Mouse (Mus musculus) limb, embryonic 11.5 days (tissue): ENCODE results near the gene Spata5. TPM values are rescaled to one million over a fixed set of nuclear protein-coding genes. Genes with fewer than 3 reads are reported as not detected.

ENCODE experiments used
- ATAC-seq: fragments of 200-750 bp; cut with Nextera tagmentation; 2 replicates; pipeline ENCODE4 v1.8.0; 2017; ENCODE audit warnings: low read depth; ENCODE audit not compliant: insufficient number of reproducible peaks, low FRiP score, low TSS enrichment
- DNase-seq: peaks from one replicate; pipeline ENCODE4 v3.0.0-alpha.2; 2015; ENCODE audit warnings: low spot score
- H3K27ac ChIP-seq: fragments of 300-500 bp; sonication (generic); replicated peaks from 2 replicates; pipeline ENCODE4 v1.5.1; 2014; ENCODE audit warnings: low read depth, mild to moderate bottlenecking, low read length
- H3K27me3 ChIP-seq: fragments of 300-500 bp; sonication (generic); 2 replicates; pipeline ENCODE4 v1.6.1; 2014; ENCODE audit warnings: mild to moderate bottlenecking, low read length, mixed read lengths; ENCODE audit not compliant: control insufficient read depth, insufficient read depth
- H3K36me3 ChIP-seq: fragments of 300-500 bp; sonication (generic); 2 replicates; pipeline ENCODE4 v1.6.1; 2014; ENCODE audit warnings: mild to moderate bottlenecking, low read length, moderate library complexity, mixed read lengths; ENCODE audit not compliant: control insufficient read depth, insufficient read depth
- H3K4me1 ChIP-seq: fragments of 300-500 bp; sonication (generic); 2 replicates; pipeline ENCODE4 v1.6.1; 2014; ENCODE audit warnings: low read length, mixed read lengths; ENCODE audit not compliant: control insufficient read depth, insufficient read depth
- H3K4me2 ChIP-seq: fragments of 300-500 bp; sonication (generic); 2 replicates; pipeline ENCODE4 v1.6.1; 2014; ENCODE audit warnings: low read depth, mild to moderate bottlenecking, moderate library complexity; ENCODE audit not compliant: severe bottlenecking
- H3K4me3 ChIP-seq: fragments of 300-500 bp; sonication (generic); 2 replicates; pipeline ENCODE4 v1.5.1; 2014; ENCODE audit warnings: low read depth, low read length
- H3K9ac ChIP-seq: fragments of 300-500 bp; sonication (generic); 2 replicates; pipeline ENCODE4 v1.6.1; 2014; ENCODE audit warnings: mild to moderate bottlenecking, low read length
- H3K9me3 ChIP-seq: fragments of 300-500 bp; sonication (generic); 2 replicates; pipeline ENCODE4 v1.6.1; 2016; ENCODE audit warnings: low read length; ENCODE audit not compliant: control insufficient read depth
- WGBS: fragments of 180-500 bp; shearing (Covaris S2); extraction: QIAGEN DNeasy Blood & Tissue Kit; methylation state at CpG from one replicate; pipeline ENCODE4 v1.1.7; 2014; 5-methylcytosine and 5-hydroxymethylcytosine counted together
- polyA plus RNA-seq: library from polyadenylated mRNA; unstranded; fragments of >200 nt; fragmentation: Nextera tagmentation; extraction: Ambion mirVana; gene quantifications from 2 replicates; pipeline ENCODE4 v1.2.1, GENCODE M21; 2014

The Spata5 gene
- polyA plus RNA-seq, 1 experiment from 2014 or later = 51.4 TPM

- no peak for ATAC-seq
- Histone ChIP-seq H3K27me3 (no peaks in the 10 kb centered on the region), H3K9ac (no peak overlapping the region), H3K9me3 (no peaks in the 10 kb centered on the region), H3K4me3 (no peak overlapping the region), H3K4me1 (no peaks in the 10 kb centered on the region), H3K27ac (no peak overlapping the region), H3K4me2 (no peak overlapping the region), H3K36me3 (no peaks in the 10 kb centered on the region)
- DNase-seq = no peak
- WGBS = 94% methylated on average over 6 of the region's 6 CpGs
Observed at GRCm38 (mm10) chr3:37576840-37577239, 157.1 kb downstream of the Spata5 start.

GRCm38 (mm10) chr3:37577706-37578105 is 158.0 kb downstream of the Spata5 start:
- WGBS = 89% methylated on average over 3 of the region's 3 CpGs
- no peak overlapping the region for H3K4me2 ChIP-seq
- DNase-seq (no peak), ATAC-seq (no peak)
- H3K4me1 ChIP-seq = no peaks in the 10 kb centered on the region
- H3K9me3 ChIP-seq = no peaks in the 10 kb centered on the region
- H3K36me3 ChIP-seq = no peaks in the 10 kb centered on the region
- H3K9ac ChIP-seq = no peak overlapping the region
- H3K27ac ChIP-seq = no peak overlapping the region
- H3K27me3 ChIP-seq = no peaks in the 10 kb centered on the region
- H3K4me3 ChIP-seq = no peak overlapping the region

GRCm38 (mm10) chr3:37584576-37584975 is 164.9 kb downstream of the Spata5 start:
- Histone ChIP-seq H3K4me2 (no peak overlapping the region), H3K4me1 (no peaks in the 10 kb centered on the region), H3K9me3 (no peaks in the 10 kb centered on the region), H3K36me3 (no peaks in the 10 kb centered on the region), H3K27me3 (no peaks in the 10 kb centered on the region), H3K4me3 (no peak overlapping the region), H3K27ac (no peak overlapping the region), H3K9ac (no peak overlapping the region)
- no peak for DNase-seq
- ATAC-seq = no peak
- WGBS = 87% methylated on average over 5 of the region's 5 CpGs

- DNase-seq (peak; percentile 42), ATAC-seq (no peak)
- no peak overlapping the region for H3K27ac ChIP-seq
- no peaks in the 10 kb centered on the region for H3K9me3 ChIP-seq
- H3K4me2 ChIP-seq = no peak overlapping the region; the same call in 1 of the 2 replicates
- H3K4me3 ChIP-seq = no peak overlapping the region
- H3K9ac ChIP-seq = no peak overlapping the region
- 40% methylated on average over 15 of the region's 15 CpGs for WGBS
- H3K4me1 ChIP-seq = no peaks in the 10 kb centered on the region
- H3K36me3 ChIP-seq = no peaks in the 10 kb centered on the region
- no peaks in the 10 kb centered on the region for H3K27me3 ChIP-seq
Observed at GRCm38 (mm10) chr3:37585967-37586730, 166.5 kb downstream of the Spata5 start.

GRCm38 (mm10) chr3:37586731-37587578 is 167.3 kb downstream of the Spata5 start:
- no peak overlapping the region for H3K27ac ChIP-seq
- H3K4me1 ChIP-seq = no peaks in the 10 kb centered on the region
- H3K9ac ChIP-seq = no peak overlapping the region
- no peak overlapping the region; the same call in 1 of the 2 replicates for H3K4me2 ChIP-seq
- 22% methylated on average over 16 of the region's 16 CpGs for WGBS
- DNase-seq (peak; percentile 48), ATAC-seq (no peak)
- no peaks in the 10 kb centered on the region for H3K36me3 ChIP-seq
- H3K4me3 ChIP-seq = no peak overlapping the region
- H3K27me3 ChIP-seq = no peaks in the 10 kb centered on the region
- no peaks in the 10 kb centered on the region for H3K9me3 ChIP-seq

- H3K4me2 ChIP-seq = no peak overlapping the region
- no peak for ATAC-seq
- WGBS = 74% methylated on average over 10 of the region's 10 CpGs
- no peaks in the 10 kb centered on the region for H3K4me1 ChIP-seq
- no peaks in the 10 kb centered on the region for H3K9me3 ChIP-seq
- H3K9ac ChIP-seq = no peak overlapping the region
- no peak for DNase-seq
- H3K36me3 ChIP-seq = no peaks in the 10 kb centered on the region
- no peaks in the 10 kb centered on the region for H3K27me3 ChIP-seq
- H3K27ac ChIP-seq = no peak overlapping the region
- H3K4me3 ChIP-seq = no peak overlapping the region
Observed at GRCm38 (mm10) chr3:37595721-37596120, 176.0 kb downstream of the Spata5 start.

- H3K27ac ChIP-seq = no peak overlapping the region
Observed at GRCm38 (mm10) chr3:37596519-37596918, 176.8 kb downstream of the Spata5 start.

GRCm38 (mm10) chr3:37597200-37597599 is 177.5 kb downstream of the Spata5 start:
- ATAC-seq (no peak), DNase-seq (no peak)
- no peak overlapping the region for H3K4me3 ChIP-seq
- no peak overlapping the region for H3K9ac ChIP-seq
- no peak overlapping the region for H3K4me2 ChIP-seq
- H3K4me1 ChIP-seq = no peaks in the 10 kb centered on the region
- no peaks in the 10 kb centered on the region for H3K27me3 ChIP-seq
- no peaks in the 10 kb centered on the region for H3K36me3 ChIP-seq
- 79% methylated on average over 5 of the region's 5 CpGs for WGBS
- H3K27ac ChIP-seq = no peak overlapping the region
- H3K9me3 ChIP-seq = no peaks in the 10 kb centered on the region

More at GRCm38 (mm10) chr3:37596519-37596918, 176.8 kb downstream of the Spata5 start:
- Histone ChIP-seq H3K4me1 (no peaks in the 10 kb centered on the region), H3K9me3 (no peaks in the 10 kb centered on the region), H3K9ac (no peak overlapping the region), H3K4me2 (no peak overlapping the region), H3K27me3 (no peaks in the 10 kb centered on the region), H3K4me3 (no peak overlapping the region), H3K36me3 (no peaks in the 10 kb centered on the region)
- WGBS = 75% methylated on average over 6 of the region's 6 CpGs
- no peak for DNase-seq
- 0 out of 2 replicates have a peak, but pooled peaks have one; percentile 31 for ATAC-seq
